Comparison of ENCODE assay signal across 17 mouse cellular contexts in genomic region chr2:148162562-148162961, GRCm38 (mm10).
"Had no signal": no experiment of that assay in that cellular context is flagged by ENCODE, and none has a peak within 500 bp of the region (broad histone marks: within the 10 kb centered on the region; RNA-seq: fewer than 3 reads in every experiment).

No protein-coding gene starts in this region.

- DNase-seq: kidney, adult 2 months; kidney, postnatal 25 days; left cerebral cortex, postnatal 4 days; liver, postnatal 0 days; lung, embryonic 14.5 days; thymus, adult 2 months; thymus, postnatal 14 days had no signal

- H3K27ac ChIP-seq: kidney, postnatal 0 days; limb, embryonic 12.5 days; limb, embryonic 15.5 days; liver, embryonic 14.5 days; macrophage; midbrain, embryonic 12.5 days; midbrain, embryonic 15.5 days; neural tube, embryonic 12.5 days; neural tube, embryonic 15.5 days; stomach, postnatal 0 days had no signal

- H3K4me1 ChIP-seq: limb, embryonic 12.5 days; limb, embryonic 15.5 days; midbrain, embryonic 12.5 days; midbrain, embryonic 15.5 days; neural tube, embryonic 12.5 days; neural tube, embryonic 15.5 days had no signal

- H3K4me3 ChIP-seq: limb, embryonic 12.5 days; limb, embryonic 15.5 days; midbrain, embryonic 12.5 days; midbrain, embryonic 15.5 days; neural tube, embryonic 12.5 days; neural tube, embryonic 15.5 days had no signal
